Mouse (Mus musculus): ENCODE measurements around the gene Cd52. TPM values are rescaled to one million over a fixed set of nuclear protein-coding genes. Genes with fewer than 3 reads are reported as not detected.

Gene Cd52
- polyA plus RNA-seq, 2 experiments: 9.0 to 15.5 TPM

DNA sequence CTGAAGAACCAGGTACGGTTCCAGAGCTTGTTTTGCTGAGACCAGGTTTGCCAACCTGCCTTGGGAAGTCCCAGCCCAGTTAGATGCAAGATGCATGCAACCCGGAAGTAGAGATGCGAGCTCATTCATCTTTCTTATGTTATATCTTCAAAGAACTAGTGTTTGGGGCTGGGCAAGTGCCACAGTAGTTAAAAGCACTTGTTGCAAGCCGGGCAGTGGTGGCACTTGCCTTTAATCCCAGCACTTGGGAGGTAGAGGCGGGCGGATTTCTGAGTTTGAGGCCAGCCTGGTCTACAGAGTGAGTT lies 3.7 kb downstream of the Cd52 start:
- Histone ChIP-seq H3K27me3 (ENCODE audit: control insufficient read depth, insufficient read depth, low read length) (no peaks in the 10 kb centered on the region), H3K4me1 (ENCODE audit: control insufficient read depth, insufficient read depth, low read length) (no peaks in the 10 kb centered on the region)
- 68% methylated on average over 6 of the region's 6 CpGs for WGBS

GRCm38 (mm10) chr4:134090521-134091224 lies 4.2 kb downstream of the Cd52 start:
- Histone ChIP-seq H3K4me2 (replicated peaks; ENCODE audit: low read depth, low read length, severe bottlenecking) (no peak overlapping the region), H3K36me3 (ENCODE audit: control insufficient read depth, insufficient read depth, low read length) (no peaks in the 10 kb centered on the region), H3K9me3 (ENCODE audit: control insufficient read depth, low read length) (no peaks in the 10 kb centered on the region), H3K4me1 (ENCODE audit: control insufficient read depth, insufficient read depth, low read length) (no peaks in the 10 kb centered on the region), H3K9ac (ENCODE audit: low read depth, low read length, severe bottlenecking) (no peak overlapping the region), H3K27ac (replicated peaks; ENCODE audit: low read depth, low read length) (no peak overlapping the region), H3K27me3 (ENCODE audit: control insufficient read depth, insufficient read depth, low read length) (no peaks in the 10 kb centered on the region), H3K4me3 (replicated peaks; ENCODE audit: low read length) (no peak overlapping the region)
- 85% methylated on average over 16 of the region's 16 CpGs for WGBS
- ATAC-seq (ENCODE audit: low FRiP score, low read depth) (no peak), DNase-seq (ENCODE audit: low spot score) (no peak)
- TF ChIP-seq POLR2A (IDR thresholded peaks at IDR 0.05; ENCODE audit: borderline replicate concordance, extremely low read depth, insufficient read depth, insufficient read length): no peak

More for the DNA sequence above, 3.7 kb downstream of the Cd52 start:
- Histone ChIP-seq H3K36me3 (ENCODE audit: control insufficient read depth, insufficient read depth, low read length) (no peaks in the 10 kb centered on the region), H3K9me3 (ENCODE audit: control insufficient read depth, low read length) (no peaks in the 10 kb centered on the region), H3K9ac (ENCODE audit: low read depth, low read length, severe bottlenecking) (no peak overlapping the region), H3K4me3 (replicated peaks; ENCODE audit: low read length) (no peak overlapping the region), H3K4me2 (replicated peaks; ENCODE audit: low read depth, low read length, severe bottlenecking) (no peak overlapping the region), H3K27ac (replicated peaks; ENCODE audit: low read depth, low read length) (no peak overlapping the region)
- TF ChIP-seq POLR2A (IDR thresholded peaks at IDR 0.05; ENCODE audit: borderline replicate concordance, extremely low read depth, insufficient read depth, insufficient read length): no peak
- no peak for DNase-seq (ENCODE audit: low spot score)
- ATAC-seq (ENCODE audit: low FRiP score, low read depth): no peak

DNA sequence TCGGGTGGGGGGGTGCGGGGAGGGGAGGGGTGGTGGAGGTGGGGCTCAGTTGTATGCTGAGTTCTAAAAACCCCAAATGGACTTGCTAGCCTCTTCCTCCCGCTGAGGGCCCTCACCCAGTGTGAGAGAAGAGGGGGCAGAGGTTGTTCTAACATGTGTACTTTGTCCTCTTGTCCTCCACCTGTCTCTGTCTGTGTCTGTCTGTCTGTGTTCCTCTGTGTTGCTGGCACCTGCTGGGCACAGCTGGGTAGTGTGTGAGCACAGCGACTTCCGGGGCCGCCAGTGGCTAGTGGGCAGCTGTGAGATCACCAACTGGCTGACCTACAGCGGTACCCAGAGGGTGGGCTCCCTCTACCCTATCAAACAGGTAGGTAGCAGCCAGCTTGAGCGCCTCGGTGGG lies 5.9 kb downstream of the Cd52 start:
- Histone ChIP-seq H3K27ac (replicated peaks; ENCODE audit: low read depth, low read length) (no peak overlapping the region), H3K36me3 (ENCODE audit: control insufficient read depth, insufficient read depth, low read length) (no peaks in the 10 kb centered on the region), H3K4me2 (replicated peaks; ENCODE audit: low read depth, low read length, severe bottlenecking) (no peak overlapping the region), H3K9ac (ENCODE audit: low read depth, low read length, severe bottlenecking) (no peak overlapping the region), H3K27me3 (ENCODE audit: control insufficient read depth, insufficient read depth, low read length) (no peaks in the 10 kb centered on the region), H3K4me1 (ENCODE audit: control insufficient read depth, insufficient read depth, low read length) (no peaks in the 10 kb centered on the region), H3K4me3 (replicated peaks; ENCODE audit: low read length) (no peak overlapping the region), H3K9me3 (ENCODE audit: control insufficient read depth, low read length) (no peaks in the 10 kb centered on the region)
- WGBS: 77% methylated on average over 8 of the region's 9 CpGs
- DNase-seq (ENCODE audit: low spot score) (no peak), ATAC-seq (ENCODE audit: low FRiP score, low read depth) (no peak)
- no peak for TF ChIP-seq POLR2A (IDR thresholded peaks at IDR 0.05; ENCODE audit: borderline replicate concordance, extremely low read depth, insufficient read depth, insufficient read length)

DNA sequence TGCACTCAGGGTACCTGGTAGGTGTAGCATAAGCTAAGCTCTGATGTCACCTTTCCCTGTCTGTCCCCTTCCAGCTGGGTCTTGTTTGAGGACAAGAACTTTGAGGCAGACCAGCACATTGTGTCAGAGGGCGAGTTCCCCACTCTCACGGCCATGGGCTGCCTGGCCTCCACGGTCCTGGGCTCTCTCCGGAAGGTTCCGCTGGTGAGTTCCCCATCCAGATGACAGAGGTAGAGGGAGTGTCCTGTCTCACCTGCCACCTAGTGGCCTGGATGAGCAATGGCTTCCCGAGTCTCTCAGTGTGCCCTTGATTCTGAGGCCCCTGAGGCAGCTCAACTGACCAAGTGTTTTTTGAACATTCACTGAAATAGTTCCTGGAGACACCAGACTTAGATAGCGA lies 7.5 kb downstream of the Cd52 start:
- peak; percentile 34; the same call in 1 of the 2 replicates for ATAC-seq (ENCODE audit: low FRiP score, low read depth)
- no peak for TF ChIP-seq POLR2A (IDR thresholded peaks at IDR 0.05; ENCODE audit: borderline replicate concordance, extremely low read depth, insufficient read depth, insufficient read length)
- Histone ChIP-seq H3K27ac (replicated peaks; ENCODE audit: low read depth, low read length) (no peak overlapping the region), H3K36me3 (ENCODE audit: control insufficient read depth, insufficient read depth, low read length) (no peaks in the 10 kb centered on the region), H3K27me3 (ENCODE audit: control insufficient read depth, insufficient read depth, low read length) (no peaks in the 10 kb centered on the region), H3K4me1 (ENCODE audit: control insufficient read depth, insufficient read depth, low read length) (no peaks in the 10 kb centered on the region), H3K9me3 (ENCODE audit: control insufficient read depth, low read length) (no peaks in the 10 kb centered on the region), H3K9ac (ENCODE audit: low read depth, low read length, severe bottlenecking) (no peak overlapping the region), H3K4me2 (replicated peaks; ENCODE audit: low read depth, low read length, severe bottlenecking) (no peak overlapping the region), H3K4me3 (replicated peaks; ENCODE audit: low read length) (no peak overlapping the region)
- DNase-seq (ENCODE audit: low spot score): peak; percentile 40
- 26% methylated on average over 7 of the region's 7 CpGs for WGBS

DNA sequence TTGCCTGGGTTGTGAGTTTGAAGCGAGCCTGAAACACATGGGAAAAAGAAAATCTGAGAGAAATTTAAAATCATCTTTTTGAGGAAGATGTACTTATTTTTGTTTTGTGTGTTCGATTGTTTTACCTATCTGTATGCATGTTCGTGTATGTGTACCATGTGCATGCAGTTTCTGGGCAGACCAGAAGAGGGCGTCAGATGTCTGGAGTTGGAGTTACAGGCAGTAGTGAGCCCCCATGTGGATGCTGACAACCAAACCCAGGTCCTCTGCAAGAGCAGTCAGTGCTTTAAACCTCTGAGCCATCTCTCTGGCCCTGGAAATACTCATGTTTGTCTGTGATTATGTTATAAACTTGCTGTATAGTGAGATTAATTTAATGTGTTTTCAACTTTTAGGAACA lies 9.9 kb downstream of the Cd52 start:
- H3K9me3 ChIP-seq (ENCODE audit: control insufficient read depth, low read length): no peaks in the 10 kb centered on the region
- DNase-seq (ENCODE audit: low spot score) (no peak), ATAC-seq (ENCODE audit: low FRiP score, low read depth) (no peak)
- 81% methylated on average over 4 of the region's 4 CpGs for WGBS
- no peak overlapping the region for H3K4me2 ChIP-seq (replicated peaks; ENCODE audit: low read depth, low read length, severe bottlenecking)
- no peak overlapping the region for H3K4me3 ChIP-seq (replicated peaks; ENCODE audit: low read length)
- no peak overlapping the region for H3K27ac ChIP-seq (replicated peaks; ENCODE audit: low read depth, low read length)
- 0 out of 2 replicates have a peak, but pooled peaks cover 9% of the 10 kb centered on the region for H3K27me3 ChIP-seq (ENCODE audit: control insufficient read depth, insufficient read depth, low read length)
- no peaks in the 10 kb centered on the region for H3K36me3 ChIP-seq (ENCODE audit: control insufficient read depth, insufficient read depth, low read length)
- no peak for TF ChIP-seq POLR2A (IDR thresholded peaks at IDR 0.05; ENCODE audit: borderline replicate concordance, extremely low read depth, insufficient read depth, insufficient read length)
- H3K9ac ChIP-seq (ENCODE audit: low read depth, low read length, severe bottlenecking): no peak overlapping the region
- peaks cover 5% of the 10 kb centered on the region; the same call in 1 of the 2 replicates for H3K4me1 ChIP-seq (ENCODE audit: control insufficient read depth, insufficient read depth, low read length)
